Mouse (Mus musculus): Measurements from ENCODE around the gene Pla2g6.
A peak's percentile ranks its signal among the peaks of the same experiment; 100 is the strongest.

Pla2g6 gene

GRCm38 (mm10) chr15:79328058-79328938 is at the start of gene Pla2g6:
Gene Pla2g6, minus strand, starts transcription at chr15:79328390.
- DNase-seq (ENCODE audit: low read depth, low spot score) = peak; percentile 100

GRCm38 (mm10) chr15:79377681-79378080 is 49.5 kb upstream of the Pla2g6 start:
- DNase-seq (ENCODE audit: low read depth, low spot score) = no peak

- peak; percentile 25 for DNase-seq (ENCODE audit: low read depth, low spot score)
Measured at GRCm38 (mm10) chr15:79374760-79375159, 46.6 kb upstream of the Pla2g6 start.

GRCm38 (mm10) chr15:79370281-79370843 is 42.2 kb upstream of the Pla2g6 start:
- no peak for DNase-seq (ENCODE audit: low read depth, low spot score)

GRCm38 (mm10) chr15:79369452-79370280 is 41.5 kb upstream of the Pla2g6 start:
- DNase-seq (ENCODE audit: low read depth, low spot score) = no peak

GRCm38 (mm10) chr15:79368861-79369440 is 40.8 kb upstream of the Pla2g6 start:
- no peak for DNase-seq (ENCODE audit: low read depth, low spot score)

GRCm38 (mm10) chr15:79368313-79368811 is 40.2 kb upstream of the Pla2g6 start:
- no peak for DNase-seq (ENCODE audit: low read depth, low spot score)

- no peak for DNase-seq (ENCODE audit: low read depth, low spot score)
Measured at GRCm38 (mm10) chr15:79366402-79366801, 38.2 kb upstream of the Pla2g6 start.

GRCm38 (mm10) chr15:79365068-79365467 is 36.9 kb upstream of the Pla2g6 start:
- DNase-seq (ENCODE audit: low read depth, low spot score) = no peak

- no peak for DNase-seq (ENCODE audit: low read depth, low spot score)
Measured at GRCm38 (mm10) chr15:79364120-79364519, 35.9 kb upstream of the Pla2g6 start.

- no peak for DNase-seq (ENCODE audit: low read depth, low spot score)
Measured at GRCm38 (mm10) chr15:79361023-79361422, 32.8 kb upstream of the Pla2g6 start.

- DNase-seq (ENCODE audit: low read depth, low spot score) = no peak
Measured at GRCm38 (mm10) chr15:79360371-79360770, 32.2 kb upstream of the Pla2g6 start.

- no peak for DNase-seq (ENCODE audit: low read depth, low spot score)
Measured at GRCm38 (mm10) chr15:79359954-79360353, 31.8 kb upstream of the Pla2g6 start.

- DNase-seq (ENCODE audit: low read depth, low spot score) = no peak
Measured at GRCm38 (mm10) chr15:79357974-79358690, 29.9 kb upstream of the Pla2g6 start.

GRCm38 (mm10) chr15:79357036-79357911 is 29.1 kb upstream of the Pla2g6 start:
- peak; percentile 82 for DNase-seq (ENCODE audit: low read depth, low spot score)

GRCm38 (mm10) chr15:79356481-79356880 is 28.3 kb upstream of the Pla2g6 start:
- DNase-seq (ENCODE audit: low read depth, low spot score) = no peak

- no peak for DNase-seq (ENCODE audit: low read depth, low spot score)
Measured at GRCm38 (mm10) chr15:79354619-79355018, 26.4 kb upstream of the Pla2g6 start.

- DNase-seq (ENCODE audit: low read depth, low spot score) = no peak
Measured at GRCm38 (mm10) chr15:79353690-79354305, 25.6 kb upstream of the Pla2g6 start.

- DNase-seq (ENCODE audit: low read depth, low spot score) = no peak
Measured at GRCm38 (mm10) chr15:79352479-79352878, 24.3 kb upstream of the Pla2g6 start.
